Comparison of ENCODE assay signal across 9 mouse cellular contexts in the genomic region with DNA sequence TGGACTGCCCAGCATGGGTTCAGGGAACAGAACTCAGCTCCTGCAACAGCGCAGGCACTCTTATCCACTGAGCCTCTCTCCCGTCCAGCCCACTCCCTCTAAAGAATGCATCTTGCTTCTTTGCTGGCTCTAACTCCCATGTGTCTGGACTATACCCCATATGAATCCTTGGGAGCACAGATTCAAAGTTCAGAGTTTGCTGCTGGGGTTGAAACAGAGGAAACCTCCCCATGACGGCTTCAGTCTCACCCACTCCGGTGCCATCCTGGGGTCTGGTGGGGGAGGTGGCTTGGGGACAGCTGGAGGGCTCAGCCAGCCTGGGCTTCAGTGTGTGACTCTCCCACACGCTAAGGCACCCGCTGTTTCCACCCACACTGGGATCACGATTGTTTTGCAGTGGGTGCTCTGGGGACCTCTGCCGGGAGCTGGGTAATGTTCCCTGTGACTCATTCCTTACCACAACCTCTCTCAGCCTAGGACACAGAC. TPM values are rescaled to one million over a fixed set of nuclear protein-coding genes. Genes with fewer than 3 reads are reported as not detected.
DNase-seq lines count a peak whose midpoint lies in the region; ATAC-seq lines count a peak whose summit lies in the region.
"Had no signal": no experiment of that assay in that cellular context is flagged by ENCODE, and none has a peak within 500 bp of the region (broad histone marks: within the 10 kb centered on the region; RNA-seq: fewer than 3 reads in every experiment).

No protein-coding gene starts in this region.

- peak; percentile 49 for DNase-seq in cerebellum, adult 11-12 months
- DNase-seq in cerebellum, adult 9-11 months, result no peak
- DNase-seq in 3134 (ENCODE audit: extremely low read depth, insufficient read length, low spot score), result peak; percentile 54
- DNase-seq in frontal cortex, postnatal 14 days (ENCODE audit: low spot score in 2 of 2), result peak; percentile 35 to 39
- peak; percentile 23 to 36 for DNase-seq in layer of hippocampus, postnatal 25 days (ENCODE audit: extremely low spot score in 1 of 2, low spot score in 1 of 2)
- no peak for DNase-seq in spleen, postnatal 10 days (ENCODE audit: low spot score in 2 of 2)
- no peak for DNase-seq in ovary, postnatal 36 days (ENCODE audit: low spot score)

- ATAC-seq in erythroblast, adult 5-6 weeks (replicated peaks; ENCODE audit: low FRiP score, poor library complexity, severe bottlenecking), result no peak
- ATAC-seq: CD4-positive, CD25-positive, alpha-beta regulatory T cell, adult 4 months had no signal

RNA-seq across cellular contexts. Expression of gene Chgb, which starts 39.2 kb away (rescaled TPM):
- 100 to 1,000 TPM; 293 to 355 TPM for total RNA-seq in layer of hippocampus, postnatal 25 days (2021)
- total RNA-seq in erythroblast, adult 5-6 weeks (2015; ENCODE audit: low replicate concordance), result not detected in 2 replicates
- not detected in 2 replicates for total RNA-seq in erythroblast, adult 5-6 weeks (2017; ENCODE audit: low replicate concordance)

RNA-seq across cellular contexts. Expression of gene Shld1, which starts 55.2 kb away (rescaled TPM):
- total RNA-seq in layer of hippocampus, postnatal 25 days (2021), result 10 to 100 TPM; 10.8 to 10.9 TPM
- total RNA-seq in erythroblast, adult 5-6 weeks (2015; ENCODE audit: low replicate concordance), result 17.7 and 30.5 TPM in 2 replicates
- 26.1 and 27.6 TPM in 2 replicates for total RNA-seq in erythroblast, adult 5-6 weeks (2017; ENCODE audit: low replicate concordance)

Comparison
In these comparisons a context has a peak if more than half of its experiments do, and no peak if none do; other contexts are left out.
1. DNase-seq: peak in cerebellum, adult 11-12 months (single experiment), 3134 (single experiment), frontal cortex, postnatal 14 days (2 of 2) and layer of hippocampus, postnatal 25 days (2 of 2); none in cerebellum, adult 9-11 months (single experiment), spleen, postnatal 10 days (0 of 2) and ovary, postnatal 36 days (single experiment).
2. RNA of gene Chgb, which starts 39.2 kb away (total RNA-seq): 293 to 355 TPM in layer of hippocampus, postnatal 25 days; not detected in erythroblast, adult 5-6 weeks; every median in the first group is over 100 times any median in the second.